Mouse (Mus musculus) kidney, postnatal 0 days (tissue): Measurements from ENCODE around the gene Stkld1. TPM values are rescaled to one million over a fixed set of nuclear protein-coding genes. Genes with fewer than 3 reads are reported as not detected.

Source experiments
- ATAC-seq: fragments of 200-750 bp; cut with Nextera tagmentation; replicated peaks from 2 replicates; pipeline ENCODE4 v1.8.0; 2017; ENCODE audit warnings: low read depth, moderate number of reproducible peaks, moderate TSS enrichment, moderate library complexity; ENCODE audit not compliant: low FRiP score
- DNase-seq: peaks from one replicate; pipeline ENCODE4 v3.0.0-alpha.2; 2016; ENCODE audit warnings: low spot score
- H3K27ac ChIP-seq: fragments of 300-500 bp; sonication (generic); 2 replicates; pipeline ENCODE4 v1.5.1; 2014; ENCODE audit warnings: mild to moderate bottlenecking
- H3K27me3 ChIP-seq: fragments of 300-500 bp; sonication (generic); 2 replicates; pipeline ENCODE4 v1.6.1; 2014; ENCODE audit warnings: low read length, mixed read lengths; ENCODE audit not compliant: insufficient read depth
- H3K36me3 ChIP-seq: fragments of 300-500 bp; sonication (generic); 2 replicates; pipeline ENCODE4 v1.6.1; 2014; ENCODE audit warnings: low read length, mixed read lengths; ENCODE audit not compliant: insufficient read depth
- H3K4me1 ChIP-seq: fragments of 300-500 bp; sonication (generic); replicated peaks from 2 replicates; pipeline ENCODE4 v1.6.1; 2014; ENCODE audit warnings: antibody characterized with exemption, low read length, mixed read lengths; ENCODE audit not compliant: insufficient read depth
- H3K4me2 ChIP-seq: fragments of 300-500 bp; sonication (generic); 2 replicates; pipeline ENCODE4 v1.6.1; 2014; ENCODE audit warnings: mild to moderate bottlenecking, low read length, moderate library complexity, mixed read lengths
- H3K4me3 ChIP-seq: fragments of 300-500 bp; sonication (generic); replicated peaks from 2 replicates; pipeline ENCODE4 v1.5.1; 2014; ENCODE audit warnings: low read depth, low read length
- H3K9ac ChIP-seq: fragments of 300-500 bp; sonication (generic); 2 replicates; pipeline ENCODE4 v1.6.1; 2014; ENCODE audit warnings: low read depth, low read length
- H3K9me3 ChIP-seq: fragments of 300-500 bp; sonication (generic); replicated peaks from 2 replicates; pipeline ENCODE4 v1.6.1; 2016; ENCODE audit warnings: low read length, inconsistent platforms, mixed read lengths
- CTCF ChIP-seq: IDR thresholded peaks from 2 replicates; pipeline ENCODE4 v1.5.1; 2016; ENCODE audit warnings: antibody characterized with exemption, low read depth, mild to moderate bottlenecking, moderate library complexity
- WGBS: fragments of 180-500 bp; shearing (Covaris S2); extraction: QIAGEN DNeasy Blood & Tissue Kit; methylation state at CpG from one replicate; pipeline ENCODE4 v1.1.7; 2014; 5-methylcytosine and 5-hydroxymethylcytosine counted together
- polyA plus RNA-seq: library from polyadenylated mRNA; unstranded; fragments of >200 nt; fragmentation: Nextera tagmentation; extraction: Ambion mirVana; gene quantifications from 2 replicates; pipeline ENCODE4 v1.2.1, GENCODE M21; 2015

Gene Stkld1
- polyA plus RNA-seq, 1 experiment from 2014 or later, result 0.07 TPM

- peaks cover 29% of the 10 kb centered on the region for H3K36me3 ChIP-seq
- H3K9me3 ChIP-seq, result no peaks in the 10 kb centered on the region
- H3K27me3 ChIP-seq, result no peaks in the 10 kb centered on the region
- no peak overlapping the region for H3K27ac ChIP-seq
- WGBS, result 55% methylated on average over 8 of the region's 8 CpGs
- H3K9ac ChIP-seq, result 0 out of 2 replicates have a peak overlapping the region, but pooled peaks have one; percentile 85
- DNase-seq, result no peak
- H3K4me1 ChIP-seq, result peaks cover 34% of the 10 kb centered on the region
- TF ChIP-seq CTCF, result no peak
- no peak for ATAC-seq
- H3K4me2 ChIP-seq, result no peak overlapping the region
- H3K4me3 ChIP-seq, result no peak overlapping the region
Measured at GRCm38 (mm10) chr2:26914148-26914941, 19.5 kb upstream of the Stkld1 start.

GRCm38 (mm10) chr2:26915927-26916728, 17.7 kb upstream of the Stkld1 start, which contains the start of the genes Surf2 and Surf1:
Surf2 (plus strand) TSS chr2:26916367.
Surf1 (minus strand) TSS chr2:26916530.
- no peaks in the 10 kb centered on the region for H3K9me3 ChIP-seq
- peak within 1 kb of the TSS; percentile 85 for H3K9ac ChIP-seq
- peak within 1 kb of the TSS; percentile 79 for H3K27ac ChIP-seq
- WGBS, result 2% methylated on average over 47 of the region's 47 CpGs
- peaks cover 47% of the 10 kb centered on the region for H3K36me3 ChIP-seq
- H3K4me2 ChIP-seq, result peak within 1 kb of the TSS; percentile 97
- no peak for TF ChIP-seq CTCF
- H3K27me3 ChIP-seq, result no peaks in the 10 kb centered on the region
- H3K4me3 ChIP-seq, result peak within 1 kb of the TSS; percentile 76
- ATAC-seq, result peak; percentile 74
- peak; percentile 91 for DNase-seq
- peaks cover 34% of the 10 kb centered on the region for H3K4me1 ChIP-seq

GRCm38 (mm10) chr2:26916738-26917137, 17.1 kb upstream of the Stkld1 start:
- no peak for DNase-seq
- peak overlapping the region; percentile 76 for H3K4me3 ChIP-seq
- H3K27me3 ChIP-seq, result no peaks in the 10 kb centered on the region
- peaks cover 53% of the 10 kb centered on the region for H3K36me3 ChIP-seq
- ATAC-seq, result no peak
- H3K9me3 ChIP-seq, result no peaks in the 10 kb centered on the region
- peak overlapping the region; percentile 79 for H3K27ac ChIP-seq
- peak overlapping the region; percentile 85 for H3K9ac ChIP-seq
- WGBS, result 1% methylated on average over 13 of the region's 13 CpGs
- no peak for TF ChIP-seq CTCF
- peak overlapping the region; percentile 97 for H3K4me2 ChIP-seq
- H3K4me1 ChIP-seq, result peaks cover 32% of the 10 kb centered on the region

GRCm38 (mm10) chr2:26919684-26920083, 14.2 kb upstream of the Stkld1 start:
- no peak overlapping the region for H3K9ac ChIP-seq
- H3K36me3 ChIP-seq, result peaks cover 64% of the 10 kb centered on the region
- no peak overlapping the region for H3K4me2 ChIP-seq
- 87% methylated on average over 3 of the region's 3 CpGs for WGBS
- no peaks in the 10 kb centered on the region for H3K9me3 ChIP-seq
- H3K27ac ChIP-seq, result peak overlapping the region; percentile 6; the same call in 1 of the 2 replicates
- no peak for TF ChIP-seq CTCF
- no peak for ATAC-seq
- H3K4me1 ChIP-seq, result peaks cover 24% of the 10 kb centered on the region
- no peaks in the 10 kb centered on the region for H3K27me3 ChIP-seq
- no peak overlapping the region for H3K4me3 ChIP-seq
- no peak for DNase-seq

- Histone ChIP-seq H3K36me3 (peaks cover 71% of the 10 kb centered on the region), H3K4me3 (no peak overlapping the region), H3K4me2 (no peak overlapping the region), H3K9ac (no peak overlapping the region), H3K9me3 (no peaks in the 10 kb centered on the region), H3K4me1 (peaks cover 17% of the 10 kb centered on the region), H3K27me3 (no peaks in the 10 kb centered on the region), H3K27ac (peak overlapping the region; percentile 6; the same call in 1 of the 2 replicates)
- no peak for DNase-seq
- 82% methylated on average over 6 of the region's 6 CpGs for WGBS
- TF ChIP-seq CTCF, result no peak
- ATAC-seq, result peak; percentile 38; the same call in 1 of the 2 replicates
Measured at GRCm38 (mm10) chr2:26920190-26920855, 13.5 kb upstream of the Stkld1 start.

GRCm38 (mm10) chr2:26921784-26922183, 12.1 kb upstream of the Stkld1 start:
- DNase-seq (no peak), ATAC-seq (no peak)
- Histone ChIP-seq H3K27ac (no peak overlapping the region), H3K9ac (no peak overlapping the region), H3K27me3 (no peaks in the 10 kb centered on the region), H3K4me2 (no peak overlapping the region), H3K4me1 (peaks cover 12% of the 10 kb centered on the region), H3K4me3 (no peak overlapping the region), H3K9me3 (no peaks in the 10 kb centered on the region), H3K36me3 (peaks cover 83% of the 10 kb centered on the region)
- WGBS, result 65% methylated on average over 9 of the region's 9 CpGs
- no peak for TF ChIP-seq CTCF
